Mouse (Mus musculus) frontal cortex, adult 2 months (tissue): ENCODE measurements around the gene Gm40193. TPM values are rescaled to one million over a fixed set of nuclear protein-coding genes. Genes with fewer than 3 reads are reported as not detected.

Source experiments
- DNase-seq, 2 experiments: peaks; one replicate each; pipeline ENCODE4 v3.0.0; 2022; ENCODE audit warnings: low spot score in 1 of 2; ENCODE audit errors: extremely low spot score in 1 of 2
- polyA plus RNA-seq: library from polyadenylated mRNA; depleted of rRNA; stranded (reverse); fragments of >200 nt; gene quantifications from 2 replicates; pipeline ENCODE4 v1.2.3, GENCODE M21; 2012; rRNA removed

Gm40193 gene
- polyA plus RNA-seq, 1 experiment: not detected

GRCm38 (mm10) chr11:70509753-70510564 is 22.8 kb downstream of the Gm40193 start:
- peak in 1 of 2 experiments; percentile 60 for DNase-seq

DNA sequence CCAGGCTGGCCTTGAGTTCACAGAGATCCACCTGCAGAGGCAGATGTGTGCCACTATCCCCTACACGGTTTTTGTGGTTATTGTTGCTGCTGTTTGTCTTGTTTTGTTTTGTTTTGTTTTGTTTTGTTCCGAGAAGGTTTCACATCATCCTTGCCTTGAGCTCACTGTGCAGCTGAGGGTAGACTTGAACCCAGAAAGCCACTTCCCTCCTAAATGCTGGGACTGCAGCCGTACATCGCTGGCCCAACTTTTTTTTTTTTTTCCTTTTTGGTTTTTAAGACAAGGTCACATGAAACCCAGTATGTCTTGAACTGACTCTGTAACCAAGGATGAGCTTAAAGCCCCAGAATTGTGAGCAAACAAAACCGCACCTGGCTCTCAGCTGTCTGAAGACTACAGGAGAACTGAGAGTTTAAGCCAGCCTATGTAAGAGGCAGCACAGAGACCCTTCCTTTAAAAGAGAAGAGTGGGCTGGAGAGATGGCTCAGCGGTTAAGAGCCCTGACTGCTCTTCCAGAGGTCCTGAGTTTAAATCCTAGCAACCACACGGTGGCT is 25.7 kb downstream of the Gm40193 start:
- no peak for DNase-seq

GRCm38 (mm10) chr11:70506385-70506784 is 26.4 kb downstream of the Gm40193 start:
- peak in 1 of 2 experiments; percentile 72 for DNase-seq

GRCm38 (mm10) chr11:70504970-70505369 is 27.8 kb downstream of the Gm40193 start, which contains the start of gene Tm4sf5:
Gene Tm4sf5, plus strand, starts transcription at chr11:70505244.
- DNase-seq: no peak

- no peak for DNase-seq
Observed at GRCm38 (mm10) chr11:70502018-70502417, 30.7 kb downstream of the Gm40193 start.

DNA sequence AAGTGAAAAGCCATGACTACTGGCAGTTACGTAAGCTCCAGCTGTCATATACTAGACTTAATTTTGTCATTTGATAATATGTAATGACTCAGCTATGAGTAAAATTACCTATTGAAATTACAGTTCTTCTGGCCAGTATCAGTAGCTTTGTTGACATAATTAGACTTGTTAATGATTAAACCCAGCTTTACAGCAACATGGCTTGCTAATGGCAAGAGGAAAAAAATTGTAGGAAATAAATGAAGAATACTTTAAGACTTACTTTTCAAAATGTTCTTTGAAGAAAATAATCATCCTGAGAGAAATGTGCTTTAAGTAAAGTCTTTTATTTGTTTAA is 32.3 kb downstream of the Gm40193 start:
- no peak for DNase-seq

DNA sequence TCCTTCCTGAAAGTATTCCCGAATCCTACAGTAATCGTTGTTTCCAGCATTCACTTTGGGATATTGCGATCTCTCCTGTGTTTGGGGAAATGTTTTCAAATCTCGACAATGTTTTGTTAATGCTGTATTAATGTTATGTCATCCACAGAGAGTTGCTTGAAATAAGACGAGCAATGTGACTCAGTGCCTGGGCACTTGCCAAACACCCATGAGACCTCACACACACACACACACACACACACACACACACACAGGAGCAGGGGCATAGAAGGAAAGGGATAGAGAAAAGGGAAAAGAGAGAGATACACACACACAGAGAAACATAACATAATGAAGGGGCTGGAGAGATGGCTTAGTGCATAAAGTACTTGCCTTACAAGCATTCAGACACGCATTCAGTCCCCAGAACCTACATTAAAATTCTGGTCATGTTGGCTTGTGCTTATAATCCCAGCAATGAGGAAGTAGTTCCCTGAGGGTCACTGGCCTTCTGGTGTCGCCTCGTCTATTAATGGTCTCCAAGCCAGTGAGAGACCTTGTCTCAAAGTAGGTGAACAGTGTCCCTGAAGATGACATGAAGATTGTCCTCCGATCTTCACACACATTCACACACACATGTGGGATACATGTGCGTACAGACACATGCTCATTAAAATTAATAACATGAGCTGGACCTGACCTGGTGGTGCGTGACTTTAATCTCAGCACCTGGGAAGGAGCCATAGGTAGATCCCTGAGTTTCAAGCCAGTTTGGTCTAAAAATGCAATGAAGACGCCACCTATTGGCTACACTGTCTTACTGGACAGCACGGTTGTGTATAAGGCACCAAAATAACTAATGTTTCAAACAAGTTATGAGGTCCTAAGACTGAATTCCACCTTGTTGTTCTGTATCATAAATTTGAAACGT is 32.9 kb downstream of the Gm40193 start:
- peak in 1 of 2 experiments; percentile 35 for DNase-seq

GRCm38 (mm10) chr11:70489684-70490083 is 43.1 kb downstream of the Gm40193 start:
- no peak for DNase-seq

- peak in 1 of 2 experiments; percentile 15 for DNase-seq
Observed at GRCm38 (mm10) chr11:70489138-70489537, 43.6 kb downstream of the Gm40193 start.

GRCm38 (mm10) chr11:70487816-70488215 is 44.9 kb downstream of the Gm40193 start:
- DNase-seq: no peak

- DNase-seq: no peak
Observed at GRCm38 (mm10) chr11:70485498-70485897, 47.2 kb downstream of the Gm40193 start.

Other genes starting within 250 kb of the Gm40193 start
- gene Alox12e, start 210.3 kb downstream of the Gm40193 start, polyA plus RNA-seq: 0.13 and 0.24 TPM in 2 replicates
- gene Alox15, start 180.9 kb downstream of the Gm40193 start, polyA plus RNA-seq: 0.26 and 0.84 TPM in 2 replicates
- 19.3 and 20.9 TPM in 2 replicates for gene Pelp1, start 122.9 kb downstream of the Gm40193 start, polyA plus RNA-seq
- gene Arrb2, start 100.3 kb downstream of the Gm40193 start, polyA plus RNA-seq: 64.1 and 69.8 TPM in 2 replicates
- gene Med11, start 81.0 kb downstream of the Gm40193 start, polyA plus RNA-seq: 15.8 and 17.3 TPM in 2 replicates
- 0.57 and 0.72 TPM in 2 replicates for gene Zmynd15, start 73.5 kb downstream of the Gm40193 start, polyA plus RNA-seq
- gene Cxcl16, start 73.0 kb downstream of the Gm40193 start, polyA plus RNA-seq: 3.2 and 3.7 TPM in 2 replicates
- 0.65 and 1.1 TPM in 2 replicates for gene Tm4sf5, start 27.7 kb downstream of the Gm40193 start, polyA plus RNA-seq
- 1.6 and 4.3 TPM in 2 replicates for gene Vmo1, start 18.3 kb downstream of the Gm40193 start, polyA plus RNA-seq
- 0.13 TPM in 1 of 2 replicates, not detected in the other for gene Gltpd2, start 13.7 kb downstream of the Gm40193 start, polyA plus RNA-seq
- 245 and 249 TPM in 2 replicates for gene Psmb6, start 7.6 kb downstream of the Gm40193 start, polyA plus RNA-seq
- 23.4 and 28.6 TPM in 2 replicates for gene Pld2, start 7.1 kb upstream of the Gm40193 start, polyA plus RNA-seq
- 285 and 322 TPM in 2 replicates for gene Mink1, start 29.9 kb upstream of the Gm40193 start, polyA plus RNA-seq
- not detected in 2 replicates for gene 4930544D05Rik, start 82.9 kb upstream of the Gm40193 start, polyA plus RNA-seq
- 0.30 and 0.42 TPM in 2 replicates for gene Chrne, start 86.3 kb upstream of the Gm40193 start, polyA plus RNA-seq
- not detected in 2 replicates for gene Gp1ba, start 106.2 kb upstream of the Gm40193 start, polyA plus RNA-seq
- gene Rnf167, start 114.3 kb upstream of the Gm40193 start, polyA plus RNA-seq: 119 and 125 TPM in 2 replicates
- 132 and 138 TPM in 2 replicates for gene Slc25a11, start 114.5 kb upstream of the Gm40193 start, polyA plus RNA-seq
- 273 and 299 TPM in 2 replicates for gene Pfn1, start 121.7 kb upstream of the Gm40193 start, polyA plus RNA-seq
- 23.9 and 28.4 TPM in 2 replicates for gene Eno3, start 124.3 kb upstream of the Gm40193 start, polyA plus RNA-seq
- 93.4 and 104 TPM in 2 replicates for gene Spag7, start 136.5 kb upstream of the Gm40193 start, polyA plus RNA-seq
- 95.6 and 121 TPM in 2 replicates for gene Camta2, start 155.2 kb upstream of the Gm40193 start, polyA plus RNA-seq
- 3.5 and 3.9 TPM in 2 replicates for gene Inca1, start 167.2 kb upstream of the Gm40193 start, polyA plus RNA-seq
- gene Kif1c, start 167.6 kb upstream of the Gm40193 start, polyA plus RNA-seq: 45.2 and 48.5 TPM in 2 replicates
- 8.7 and 9.8 TPM in 2 replicates for gene Zfp3, start 231.3 kb upstream of the Gm40193 start, polyA plus RNA-seq